Mouse (Mus musculus): ENCODE results near the gene Tgfb3.

GRCm38 (mm10) chr12:86064796-86065195 lies 14.0 kb downstream of the Tgfb3 start:
- TF ChIP-seq POLR2A (IDR thresholded peaks at IDR 0.05; ENCODE audit: insufficient read depth, low read length) (no peak), EP300 (IDR thresholded peaks at IDR 0.05; ENCODE audit: insufficient read depth, low read depth, low read length) (no peak), CTCF (IDR thresholded peaks at IDR 0.05; ENCODE audit: low read depth, low read length) (no peak)

Data from ES-Bruce4 (cell line).